Mouse (Mus musculus): ENCODE measurements around the gene Pou2f3.
"Not testable (repeated sequence)": the region's sequence is repeated elsewhere in the genome, so short reads cannot be mapped to it uniquely, and the experiment has no call there.

Pou2f3 gene

DNA sequence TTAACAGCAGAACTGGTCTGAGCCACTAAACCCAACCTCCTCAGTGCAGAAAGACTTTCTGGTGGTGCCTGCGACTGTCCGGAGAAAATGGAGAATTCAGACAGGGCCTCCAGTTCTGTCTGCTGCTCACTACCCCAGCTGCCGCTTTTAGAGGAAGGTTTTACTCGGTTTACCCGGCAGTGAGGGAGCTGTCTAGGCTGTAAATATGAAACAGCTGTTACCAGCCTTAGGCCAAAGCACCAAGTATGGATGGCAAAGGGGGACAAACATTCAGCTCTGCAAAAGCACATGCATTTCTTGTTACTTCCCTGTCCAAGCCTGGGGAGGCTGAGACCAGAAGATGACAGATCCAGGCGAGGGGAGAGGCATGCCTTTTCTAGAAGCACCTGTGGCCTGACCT, 43.8 kb downstream of the Pou2f3 start:
- DNase-seq (ENCODE audit: low spot score in 2 of 2) = no peak

DNA sequence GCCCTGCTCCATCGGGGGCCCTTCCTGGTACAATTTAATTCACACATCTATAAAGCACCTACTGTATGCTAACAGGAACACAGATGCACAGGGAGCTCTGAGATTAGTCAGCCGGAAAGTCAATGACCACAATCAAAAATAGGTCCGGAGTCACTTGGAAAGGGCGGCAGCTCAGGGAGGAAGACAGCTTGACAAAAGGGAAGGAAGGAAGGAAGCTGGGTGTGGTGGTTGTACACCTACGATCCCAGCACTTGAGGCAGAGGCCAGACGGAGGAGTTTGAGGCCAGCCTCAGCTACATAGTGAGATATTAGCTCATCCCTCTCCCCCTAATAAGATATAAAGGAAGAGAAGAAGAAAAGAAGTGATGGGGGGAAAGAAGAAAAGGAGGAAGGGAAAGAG, 54.2 kb downstream of the Pou2f3 start:
- DNase-seq (ENCODE audit: low spot score in 2 of 2) = no peak

DNA sequence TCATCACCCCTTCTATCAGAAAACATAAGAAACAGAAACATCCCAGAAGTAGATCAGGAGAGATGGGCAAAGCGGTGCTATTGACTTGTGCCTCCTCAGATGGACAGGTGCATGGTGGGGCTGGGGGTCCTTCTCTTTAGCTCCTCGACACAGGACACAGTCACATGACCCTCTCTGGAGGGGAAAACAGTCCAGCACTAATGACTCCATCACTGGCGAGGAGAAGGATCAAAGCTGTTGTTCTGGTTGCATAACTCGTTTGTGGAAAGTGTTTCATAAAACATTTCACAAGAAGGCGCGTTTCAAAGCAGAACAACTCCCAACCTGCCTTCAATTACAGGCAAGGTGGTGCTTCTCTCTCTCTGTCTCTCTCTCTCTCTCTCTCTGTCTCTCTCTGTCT, 58.4 kb downstream of the Pou2f3 start:
- DNase-seq (ENCODE audit: low spot score in 2 of 2) = no peak

DNA sequence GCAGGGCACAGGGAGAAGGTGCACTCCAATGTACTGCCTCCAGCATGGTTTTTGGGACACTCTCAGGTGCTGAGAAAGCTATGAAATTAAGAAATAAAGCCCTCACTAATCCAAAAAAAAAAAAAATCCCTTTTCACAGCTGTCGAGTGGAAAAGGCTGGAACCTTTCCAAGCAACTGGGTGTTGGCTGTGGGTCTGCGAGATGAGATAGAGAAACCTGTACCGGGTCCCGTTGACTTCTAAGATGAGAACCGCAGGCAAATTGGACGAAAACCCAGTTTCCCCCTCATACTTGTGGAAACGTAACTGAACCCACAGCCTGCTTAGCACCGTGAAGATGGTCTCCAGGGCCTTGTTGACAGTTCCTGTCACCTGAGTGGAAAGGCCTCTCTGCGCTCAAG, 59.2 kb downstream of the Pou2f3 start:
- no peak for DNase-seq (ENCODE audit: low spot score in 2 of 2)

DNA sequence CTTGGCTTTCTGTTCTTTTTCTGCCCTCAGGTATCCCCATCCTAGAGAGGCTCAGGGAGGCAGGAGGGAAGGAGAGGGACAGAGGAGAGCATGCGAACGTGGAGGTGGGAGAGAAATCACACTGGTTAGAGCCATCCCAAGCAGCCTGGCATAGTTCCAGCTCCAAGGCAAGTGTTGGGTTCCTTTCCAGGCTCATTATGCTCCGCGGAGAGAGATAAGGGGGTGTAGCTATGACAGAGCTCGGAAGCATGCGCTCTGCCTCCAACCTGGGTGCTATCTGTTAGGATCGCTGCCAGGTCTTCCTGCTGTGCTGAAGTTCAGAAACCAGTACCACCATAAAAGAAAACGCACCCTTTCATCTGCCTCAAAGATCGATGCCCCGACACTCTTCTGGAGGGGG, 60.1 kb downstream of the Pou2f3 start:
- no peak for DNase-seq (ENCODE audit: low spot score in 2 of 2)

DNA sequence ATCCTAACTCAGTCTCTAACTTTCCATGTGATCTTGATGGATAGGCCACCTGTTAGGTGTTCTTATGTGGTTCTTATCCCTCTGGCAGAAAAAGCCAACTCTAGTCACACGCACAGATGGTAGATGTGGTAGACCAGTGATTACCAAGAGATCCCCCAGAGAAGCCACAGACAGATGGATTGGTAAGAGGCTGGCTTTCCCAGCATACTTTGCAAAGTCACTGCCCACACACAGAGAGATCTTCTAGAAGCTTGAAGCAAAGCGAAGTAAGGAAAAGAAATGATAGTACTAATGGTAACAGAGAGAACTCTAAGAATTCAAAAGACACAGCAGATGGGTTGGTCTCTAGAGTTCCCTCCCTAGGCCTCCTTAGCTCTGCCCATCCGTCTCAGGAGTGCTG, 60.7 kb downstream of the Pou2f3 start:
- no peak for DNase-seq (ENCODE audit: low spot score in 2 of 2)

DNA sequence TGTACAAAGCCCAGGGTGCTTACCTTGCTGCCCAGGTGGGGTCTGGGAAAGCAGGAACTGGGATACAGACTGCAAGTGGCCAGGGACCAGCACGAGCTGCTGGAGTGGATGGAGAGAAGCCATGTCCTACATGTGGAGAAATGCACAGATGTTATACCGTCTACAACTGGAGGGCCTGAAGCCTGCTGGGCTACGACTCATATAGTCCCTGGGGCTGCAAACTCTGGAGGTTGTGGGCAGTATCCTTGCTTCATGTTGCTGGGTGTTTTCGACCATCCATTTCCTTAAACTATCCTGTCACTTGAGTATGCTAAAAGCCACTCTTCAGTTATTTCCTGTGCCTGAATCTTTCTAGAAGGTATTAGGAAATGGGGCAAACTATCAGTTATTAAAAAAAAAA, 65.0 kb downstream of the Pou2f3 start:
- DNase-seq (ENCODE audit: low spot score in 2 of 2) = no peak

DNA sequence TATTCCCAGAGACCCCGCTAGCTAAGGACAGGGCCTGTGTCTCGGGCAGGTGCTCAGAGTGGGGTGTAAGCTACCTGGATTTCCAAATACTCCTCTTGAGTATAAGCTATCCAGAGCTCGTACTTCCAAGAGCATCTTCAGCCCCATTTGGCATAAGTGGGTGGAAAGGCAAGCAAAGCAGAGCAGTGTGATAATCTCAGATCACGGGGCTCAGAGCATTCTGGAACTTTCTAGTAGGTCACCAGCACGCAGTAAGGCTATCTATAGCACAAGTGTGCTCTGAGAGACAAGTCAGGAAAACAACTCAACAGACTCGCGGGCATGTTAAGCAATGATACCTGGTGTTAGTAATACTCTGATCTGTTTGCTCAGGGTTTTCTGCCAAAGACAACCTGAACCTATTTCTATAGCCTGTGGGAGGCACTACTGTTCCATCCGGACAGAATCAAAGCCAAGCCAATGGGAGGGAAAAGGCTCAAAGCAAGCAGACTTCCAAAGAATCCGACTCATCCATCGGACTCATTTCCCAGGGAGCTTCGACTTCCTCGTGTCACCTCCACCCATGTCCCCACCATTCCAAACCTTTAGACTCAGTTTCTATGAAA, 65.9 kb downstream of the Pou2f3 start:
- DNase-seq (ENCODE audit: low spot score in 2 of 2) = no peak

DNA sequence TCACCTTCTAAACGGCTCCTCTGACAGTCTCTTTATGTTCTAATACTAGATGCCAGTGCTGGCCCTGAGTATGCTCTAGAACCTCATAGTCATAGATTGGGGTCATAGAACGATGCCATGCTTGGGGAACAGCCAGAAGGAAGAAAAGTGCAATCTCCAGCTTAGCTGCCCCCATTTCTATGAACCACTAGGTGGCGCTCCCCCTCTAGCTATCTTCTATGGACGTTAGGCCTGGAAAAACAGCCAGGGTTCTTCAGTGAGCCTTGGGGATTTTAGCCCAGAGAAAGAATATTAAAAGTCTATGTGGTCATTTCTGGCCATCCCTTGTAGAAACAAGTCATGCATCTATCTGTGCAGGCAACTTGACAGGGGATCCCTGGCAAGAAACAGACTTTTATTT, 68.3 kb downstream of the Pou2f3 start:
- DNase-seq (ENCODE audit: low spot score in 2 of 2) = peak in 1 of 2 experiments; percentile 45

DNA sequence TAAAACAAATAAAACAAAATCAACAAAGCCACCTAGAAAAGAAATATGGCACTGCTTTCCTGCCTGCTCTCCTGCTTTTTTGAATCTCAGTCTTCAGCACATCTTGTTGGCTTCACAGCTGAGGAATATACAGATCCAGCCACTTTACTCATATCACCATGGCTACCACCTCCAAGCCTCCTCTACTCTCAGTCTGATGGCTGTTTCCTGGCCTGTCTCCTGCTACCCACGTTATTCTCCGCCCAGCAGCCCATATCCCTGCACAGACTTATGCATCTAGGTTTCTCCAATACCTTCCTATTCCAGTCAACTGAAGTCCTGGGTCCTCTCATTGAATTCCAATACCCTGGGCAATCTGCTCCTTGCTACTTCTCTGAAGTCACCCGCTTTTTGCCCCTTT, 76.6 kb downstream of the Pou2f3 start:
- DNase-seq (ENCODE audit: low spot score in 2 of 2) = no peak

DNA sequence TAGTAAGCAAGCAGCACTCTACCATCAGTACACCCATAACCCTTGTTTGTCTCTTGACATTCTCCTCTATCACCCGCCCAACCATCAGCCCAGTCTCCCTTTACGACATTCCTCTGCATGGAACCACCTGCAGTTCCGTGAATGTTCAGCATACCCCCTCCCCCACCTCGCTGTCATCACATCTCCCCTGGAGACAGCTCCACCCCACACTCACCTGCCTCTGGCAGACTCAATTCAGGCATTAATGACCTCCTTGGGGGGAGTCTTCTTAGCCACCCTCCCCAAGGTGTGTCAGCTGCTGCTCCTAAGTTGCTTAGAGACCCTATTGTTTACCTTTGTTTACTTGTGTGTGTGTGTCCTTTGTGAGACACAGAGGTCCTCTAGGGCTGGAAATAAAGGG, 77.8 kb downstream of the Pou2f3 start:
- no peak for DNase-seq (ENCODE audit: low spot score in 2 of 2)

DNA sequence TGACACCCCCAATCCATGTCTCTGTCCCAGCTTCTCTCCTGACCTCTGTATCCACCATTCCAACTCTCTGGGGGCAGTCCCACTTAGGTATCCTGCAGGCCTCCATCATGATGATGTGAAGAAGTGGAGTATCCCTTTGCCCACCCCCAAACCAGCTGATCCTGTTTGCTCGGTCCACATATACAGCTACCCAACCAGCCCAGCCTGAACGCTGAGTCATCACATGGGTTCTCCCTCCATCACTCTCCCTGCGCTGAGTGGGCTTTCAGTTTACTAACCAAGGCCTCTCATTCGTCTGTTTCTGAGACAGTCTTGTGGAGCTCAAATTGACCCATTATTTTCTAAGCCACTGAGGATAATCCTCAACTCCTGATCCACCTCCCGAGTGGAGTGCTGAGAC, 78.2 kb downstream of the Pou2f3 start:
- DNase-seq (ENCODE audit: low spot score in 2 of 2) = no peak

DNA sequence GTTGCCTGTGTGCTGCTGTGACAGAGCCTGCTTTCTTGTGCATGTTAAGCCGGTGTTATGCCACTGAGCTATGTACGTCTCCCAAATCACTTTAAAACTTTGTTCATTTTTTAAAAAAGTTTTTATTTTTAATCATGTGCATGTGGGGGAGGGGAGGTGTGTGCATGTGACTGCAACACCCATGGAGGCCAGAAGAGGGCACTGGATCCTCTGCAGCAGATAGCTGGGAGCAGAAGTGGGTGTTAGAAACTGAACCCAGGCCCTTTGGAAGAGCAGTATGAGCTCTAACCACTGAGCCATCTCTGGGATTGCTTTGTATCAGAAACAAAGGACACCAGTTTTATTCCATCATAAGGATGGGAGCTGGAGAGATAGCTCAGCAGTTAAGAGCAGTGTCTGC, 79.5 kb downstream of the Pou2f3 start:
- no peak for DNase-seq (ENCODE audit: low spot score in 2 of 2)

DNA sequence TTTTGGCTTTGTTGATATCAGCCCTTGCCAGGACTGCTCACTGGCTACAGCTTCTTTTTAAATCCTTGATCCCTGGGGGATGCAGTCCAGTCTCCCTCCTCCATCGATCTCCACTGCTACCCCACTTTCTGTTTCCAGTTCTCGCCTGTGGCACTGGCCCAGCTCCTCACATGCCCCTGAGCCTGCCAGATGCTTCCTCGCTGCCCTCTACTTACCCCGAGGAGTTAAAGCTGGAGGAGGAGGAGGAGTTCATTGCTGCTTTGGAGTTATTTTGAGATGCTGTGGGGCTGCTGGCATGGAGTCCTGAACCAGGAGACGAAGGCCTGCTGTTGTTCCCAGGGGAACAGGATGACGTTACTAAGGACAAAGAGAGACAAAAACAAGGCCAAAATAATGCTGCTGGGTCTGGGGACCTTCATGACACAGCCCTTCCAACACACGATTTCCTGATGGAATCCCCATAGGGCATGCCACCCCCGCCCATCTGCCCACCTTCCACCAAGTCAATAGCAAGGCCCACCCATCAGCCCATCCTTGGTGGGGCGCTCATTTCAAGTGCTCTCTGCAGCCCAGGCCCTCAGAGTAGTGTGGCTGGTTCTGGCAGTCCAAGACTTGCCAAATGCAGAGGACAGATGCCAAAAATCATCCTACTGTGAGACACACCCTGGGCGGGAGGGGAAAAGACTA, 82.9 kb downstream of the Pou2f3 start:
- DNase-seq (ENCODE audit: low spot score in 2 of 2) = no peak

DNA sequence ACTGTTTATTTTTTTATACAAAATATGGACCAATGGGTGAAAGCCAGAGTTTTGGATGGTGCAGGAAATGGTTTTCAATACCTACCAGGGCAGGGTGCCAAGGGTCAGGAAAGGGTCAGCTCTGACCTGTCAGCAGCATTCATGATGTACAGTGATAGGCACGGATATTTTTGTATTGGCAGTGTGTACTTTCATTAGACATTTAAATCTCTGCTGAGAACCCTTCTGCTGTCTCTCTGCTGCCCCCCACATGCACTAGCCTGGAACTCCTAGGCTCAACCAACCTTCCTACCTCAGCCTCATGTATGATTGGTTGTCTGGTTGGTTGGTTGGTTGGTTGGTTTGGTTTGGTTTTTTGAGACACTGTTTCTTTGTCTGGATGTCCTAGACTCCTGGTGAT, 87.8 kb downstream of the Pou2f3 start:
- DNase-seq (ENCODE audit: low spot score in 2 of 2) = no peak

DNA sequence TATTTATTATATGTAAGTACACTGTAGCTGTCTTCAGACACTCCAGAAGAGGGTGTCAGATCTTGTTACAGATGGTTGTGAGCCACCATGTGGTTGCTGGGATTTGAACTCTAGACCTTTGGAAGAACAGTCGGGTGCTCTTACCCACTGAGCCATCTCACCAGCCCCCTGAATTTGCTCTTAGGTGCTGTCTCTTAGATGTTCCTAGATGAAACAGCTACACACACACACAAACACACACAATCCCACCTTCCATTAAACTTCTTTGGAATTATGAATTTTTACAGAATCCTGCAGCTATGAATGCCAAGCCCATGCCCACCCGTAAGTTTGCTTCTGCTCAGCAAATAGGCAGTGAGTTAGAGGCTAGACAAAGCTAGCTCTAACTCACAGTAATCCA, 88.2 kb downstream of the Pou2f3 start:
- not testable (repeated sequence) for DNase-seq (ENCODE audit: low spot score in 2 of 2)

DNA sequence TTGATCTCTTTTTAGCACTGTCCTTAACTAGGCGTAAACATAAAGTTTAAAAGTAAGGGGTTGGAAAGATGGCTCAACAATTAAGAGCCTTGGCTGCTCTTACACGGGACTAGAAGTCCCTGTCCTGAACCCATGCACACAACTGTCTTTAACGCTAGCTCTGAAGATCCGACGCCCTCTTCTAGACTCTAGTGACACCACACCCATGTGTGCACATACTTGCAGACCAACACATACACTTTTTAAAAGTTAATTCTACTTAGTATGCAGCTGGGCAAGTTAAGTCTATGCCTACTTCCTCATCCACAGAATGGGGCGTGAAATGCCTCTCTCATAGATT, 93.2 kb downstream of the Pou2f3 start:
- no peak for DNase-seq (ENCODE audit: low spot score in 2 of 2)

DNA sequence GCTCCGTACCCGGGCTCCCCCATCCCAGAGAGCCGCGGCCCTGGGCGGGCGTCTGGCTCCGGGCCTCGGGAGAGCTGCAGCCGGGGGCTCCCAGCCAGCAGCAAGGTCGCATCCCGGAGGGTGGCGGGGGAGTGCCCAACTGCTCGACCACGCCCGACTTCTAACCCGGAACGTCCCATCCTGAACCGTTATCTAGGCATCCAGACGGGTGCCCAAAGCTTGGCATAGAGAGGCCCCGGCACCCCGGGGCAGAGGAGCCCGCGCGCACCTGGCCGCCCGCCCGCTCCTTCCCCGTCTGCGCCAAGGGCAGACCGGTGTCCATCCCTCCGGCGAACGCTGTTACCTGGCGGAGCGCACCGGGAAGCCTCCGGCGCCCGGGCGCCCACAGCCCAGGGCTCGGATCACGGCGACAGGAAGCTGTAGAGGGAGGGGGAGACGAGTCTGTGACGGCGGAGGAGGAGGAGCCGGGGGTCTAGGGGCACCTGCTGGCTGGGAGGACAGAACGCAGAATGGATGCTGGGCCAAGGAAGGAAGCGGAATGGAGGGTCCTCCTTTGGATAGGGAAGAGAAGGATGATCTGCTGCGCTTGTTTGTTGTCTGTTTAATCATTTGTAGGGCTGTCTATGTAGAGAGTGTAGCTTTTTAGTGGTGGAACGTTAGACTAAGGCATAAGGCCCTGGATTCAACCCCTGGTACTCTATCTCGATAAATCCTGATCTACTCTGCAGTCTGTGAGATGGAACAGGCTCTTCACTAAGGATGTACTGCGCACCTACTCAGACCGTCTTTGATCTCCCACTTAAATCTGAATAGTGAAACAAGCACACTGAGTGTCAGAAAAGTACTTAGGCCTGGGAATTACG, 93.8 kb downstream of the Pou2f3 start, which contains the start of gene Tmem136:
Tmem136 (minus strand) TSS at position 437 of the 863 bp plus-strand sequence.
- DNase-seq (ENCODE audit: low spot score in 2 of 2) = peak in 1 of 2 experiments; percentile 14

DNA sequence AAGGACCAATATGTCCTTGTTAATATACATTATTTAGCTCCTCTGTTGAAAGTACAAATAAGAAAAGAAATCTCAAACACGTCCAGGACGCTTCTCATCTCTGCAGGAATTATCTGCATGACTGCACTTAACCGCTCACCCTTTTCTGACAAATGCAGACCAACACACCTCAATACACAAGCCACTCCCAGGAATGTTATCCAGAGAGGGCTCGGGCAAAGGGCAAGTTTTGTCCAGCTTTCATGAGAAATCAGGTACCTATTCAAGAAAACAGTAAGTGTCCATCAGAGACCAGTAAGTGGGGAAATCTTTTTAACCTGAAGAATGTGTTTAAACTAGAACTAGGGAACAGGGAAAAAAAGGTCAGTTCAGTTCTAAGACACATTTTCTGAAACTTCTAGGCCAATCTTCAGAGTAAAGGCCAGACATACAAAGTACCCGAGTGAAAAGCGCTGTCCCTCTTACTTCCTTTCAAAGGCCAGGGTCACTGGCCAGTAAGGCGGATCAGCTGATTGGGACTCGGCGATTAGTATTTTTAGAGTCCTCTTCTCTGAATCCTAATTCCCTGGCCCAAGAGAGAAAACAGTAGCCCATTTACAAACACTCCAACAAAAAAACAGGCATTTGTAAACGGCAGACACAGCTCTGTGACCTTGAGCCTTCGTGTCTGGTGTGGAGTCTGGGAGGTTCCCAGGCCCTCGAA, 94.6 kb downstream of the Pou2f3 start:
- no peak for DNase-seq (ENCODE audit: low spot score in 2 of 2)

DNA sequence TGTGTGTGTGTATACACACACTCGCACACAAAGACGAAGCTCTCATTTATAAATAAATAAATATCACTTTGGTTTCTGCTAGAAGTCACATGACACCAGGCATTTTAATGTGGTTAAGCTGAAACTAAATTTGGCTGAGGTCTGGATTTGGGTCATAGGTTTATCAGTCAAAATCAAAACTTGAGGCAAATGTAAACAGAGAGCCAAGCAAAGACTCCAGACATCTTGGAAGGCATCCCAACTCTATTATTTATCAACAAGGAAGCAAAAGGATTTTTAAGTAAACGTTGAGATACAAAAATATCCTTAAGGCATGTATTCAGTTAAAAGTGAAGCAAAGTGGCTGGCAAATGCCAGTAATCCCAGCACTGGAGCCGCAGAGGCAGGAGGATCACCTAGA, 95.3 kb downstream of the Pou2f3 start:
- no peak for DNase-seq (ENCODE audit: low spot score in 2 of 2)

DNA sequence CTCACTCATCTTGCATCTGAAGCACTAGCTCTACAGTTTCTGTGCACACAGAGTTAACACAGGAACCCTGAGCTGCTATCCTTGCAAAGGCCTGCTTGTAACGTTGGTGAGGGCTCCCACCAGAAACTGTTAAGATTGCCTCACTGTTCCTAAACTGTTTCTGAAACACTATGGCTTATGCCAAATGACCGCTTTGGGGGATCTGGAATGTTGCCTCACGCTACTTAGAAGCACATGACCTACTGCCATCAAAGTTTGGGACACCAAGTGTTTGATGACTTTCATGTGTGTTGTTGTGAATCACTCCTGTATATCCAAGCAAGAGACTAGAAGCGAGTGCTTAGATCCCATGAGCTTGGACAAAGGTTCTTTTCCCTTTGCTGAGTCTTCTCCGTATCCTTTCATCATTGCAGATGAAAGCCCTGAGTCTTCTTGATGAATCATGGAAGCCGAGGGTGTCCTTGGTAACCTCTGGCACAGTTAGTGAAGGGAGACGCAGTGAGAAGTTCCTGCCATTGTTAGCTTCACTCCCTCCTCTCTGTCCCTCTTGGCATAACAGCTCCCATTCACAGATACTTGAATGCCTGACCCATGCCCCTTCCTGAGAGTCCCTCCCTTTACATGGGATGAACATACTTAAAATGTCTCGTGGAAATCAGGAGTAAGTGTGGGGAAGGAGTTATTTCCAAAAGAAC, 99.7 kb downstream of the Pou2f3 start:
- no peak for DNase-seq (ENCODE audit: low spot score in 2 of 2)

DNA sequence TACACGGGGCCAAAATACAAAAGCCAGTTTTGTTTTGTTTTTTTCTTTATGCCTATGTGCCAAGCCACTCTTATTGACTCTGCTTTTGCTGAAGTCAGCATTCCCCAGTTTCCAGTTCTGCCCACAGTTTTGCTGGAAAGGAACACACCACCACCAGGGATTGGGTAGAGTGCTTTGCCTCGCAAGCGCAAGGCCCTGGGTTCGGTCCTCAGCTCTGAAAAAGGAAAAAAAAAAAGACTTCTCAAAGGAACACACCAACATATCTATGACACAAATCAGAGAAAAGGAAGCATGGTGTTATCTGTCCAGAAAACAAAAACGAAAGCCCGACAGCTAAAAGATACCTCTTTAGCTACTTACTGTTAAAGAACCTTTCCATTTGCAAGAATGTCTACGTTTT, 101.0 kb downstream of the Pou2f3 start:
- no peak for DNase-seq (ENCODE audit: low spot score in 2 of 2)
